Mouse (Mus musculus) stomach, embryonic 15.5 days (tissue): ENCODE results near the gene Rtn1. TPM values are rescaled to one million over a fixed set of nuclear protein-coding genes. Genes with fewer than 3 reads are reported as not detected.

ENCODE experiments used
- polyA plus RNA-seq: library from polyadenylated mRNA; unstranded; fragments of >200 nt; fragmentation: Nextera tagmentation; extraction: Ambion mirVana; gene quantifications from 2 replicates; pipeline ENCODE4 v1.2.1, GENCODE M21; 2015

The Rtn1 gene
- polyA plus RNA-seq, 1 experiment from 2014 or later, result 69.8 TPM

Other genes starting within 250 kb of the Rtn1 start
- gene Ccdc175, start 224.0 kb downstream of the Rtn1 start, polyA plus RNA-seq, result not detected in 2 replicates
- 0.22 and 0.30 TPM in 2 replicates for gene Lrrc9, start 32.8 kb upstream of the Rtn1 start, polyA plus RNA-seq
- gene Pcnx4, start 127.3 kb upstream of the Rtn1 start, polyA plus RNA-seq, result 8.9 and 9.3 TPM in 2 replicates
- not detected in 2 replicates for gene Gm4756, start 240.6 kb upstream of the Rtn1 start, polyA plus RNA-seq